13 mouse cellular contexts compared by ENCODE assay signal in the genomic region with DNA sequence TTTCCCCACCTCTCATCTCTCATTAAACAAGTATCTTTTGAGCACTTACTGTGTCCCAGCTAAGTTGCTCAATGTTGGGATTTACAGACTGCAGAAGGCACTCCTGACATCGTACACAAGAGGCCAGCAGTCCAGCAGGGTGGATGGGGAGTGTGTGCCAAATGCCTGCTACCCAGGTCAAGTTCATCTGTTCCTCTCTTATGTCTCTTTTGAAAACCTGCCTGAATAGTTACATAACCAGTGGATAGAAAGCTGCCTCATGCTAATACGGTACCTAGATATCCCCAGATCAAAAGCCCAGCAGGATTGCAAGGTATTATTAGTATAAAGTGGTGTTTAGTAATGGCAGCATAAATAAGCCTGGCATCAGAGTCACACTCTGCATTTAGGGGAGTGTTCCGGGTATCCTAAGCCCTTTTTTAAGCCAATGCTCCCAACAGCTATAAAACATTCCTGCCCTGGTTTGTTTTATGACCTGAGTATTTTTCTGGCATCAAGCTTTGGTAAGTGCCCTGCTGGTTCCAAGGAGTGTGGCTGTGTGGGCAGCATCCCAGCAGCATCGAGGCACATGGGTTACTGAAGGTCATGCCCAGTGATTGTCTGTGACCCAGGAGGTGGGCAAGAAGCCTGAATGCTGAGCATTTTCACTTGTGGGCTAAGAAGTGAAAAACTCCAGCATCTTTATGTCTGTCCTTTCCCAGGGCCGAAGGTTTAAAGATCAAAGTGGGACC. TPM values are rescaled to one million over a fixed set of nuclear protein-coding genes. Genes with fewer than 3 reads are reported as not detected.
DNase-seq lines count a peak whose midpoint lies in the region; ATAC-seq and TF ChIP-seq lines count a peak whose summit lies in the region.
"Had no signal": no experiment of that assay in that cellular context is flagged by ENCODE, and none has a peak within 500 bp of the region (broad histone marks: within the 10 kb centered on the region; RNA-seq: fewer than 3 reads in every experiment).

No protein-coding gene starts in this region.

- H3K27me3 ChIP-seq in kidney, adult 2 months (replicated peaks; ENCODE audit: control insufficient read depth, insufficient read depth, low read length): no peaks in the 10 kb centered on the region
- H3K27me3 ChIP-seq in kidney, embryonic 16.5 days (ENCODE audit: insufficient read depth, low read length): no peaks in the 10 kb centered on the region
- no peaks in the 10 kb centered on the region for H3K27me3 ChIP-seq in midbrain, embryonic 15.5 days (replicated peaks)
- H3K27me3 ChIP-seq: lung, embryonic 15.5 days; Patski had no signal

- H3K27ac ChIP-seq in kidney, adult 2 months (ENCODE audit: insufficient read depth, low read depth, low read length): no peak overlapping the region
- no peak overlapping the region for H3K27ac ChIP-seq in kidney, embryonic 16.5 days (ENCODE audit: low read length)
- H3K27ac ChIP-seq in midbrain, embryonic 15.5 days: no peak overlapping the region
- H3K27ac ChIP-seq: lung, embryonic 15.5 days had no signal

- no peak overlapping the region for H3K4me2 ChIP-seq in kidney, embryonic 16.5 days (replicated peaks; ENCODE audit: low read depth, low read length)
- H3K4me2 ChIP-seq in midbrain, embryonic 15.5 days: no peak overlapping the region
- H3K4me2 ChIP-seq: heart, embryonic 12.5 days; lung, embryonic 15.5 days; midbrain, embryonic 11.5 days had no signal

- peak; percentile 32; the same call in 1 of the 2 replicates for TF ChIP-seq CTCF in kidney, adult 2 months (conservative IDR thresholded peaks at IDR 0.05; ENCODE audit: insufficient read depth, insufficient read length, low read depth, low read length)

- H3K4me3 ChIP-seq in kidney, adult 2 months (ENCODE audit: insufficient read depth, low read depth, low read length): no peak overlapping the region
- H3K4me3 ChIP-seq in kidney, embryonic 16.5 days (ENCODE audit: low read length): no peak overlapping the region
- H3K4me3 ChIP-seq in midbrain, embryonic 15.5 days: no peak overlapping the region
- H3K4me3 ChIP-seq: heart, embryonic 12.5 days; lung, embryonic 15.5 days had no signal

- H3K9ac ChIP-seq in kidney, embryonic 16.5 days (replicated peaks; ENCODE audit: low read length): no peak overlapping the region
- H3K9ac ChIP-seq in midbrain, embryonic 15.5 days: no peak overlapping the region
- H3K9ac ChIP-seq: heart, embryonic 12.5 days; lung, embryonic 15.5 days had no signal

- DNase-seq in kidney, adult 2 months: peak; percentile 65
- peak; percentile 47 for DNase-seq in adrenal gland, postnatal 10 days
- DNase-seq in brain, adult 2 months (ENCODE audit: low read depth, low spot score): peak; percentile 99
- peak; percentile 85 to 88 for DNase-seq in cerebellum, postnatal 25 days
- DNase-seq in right cerebral cortex, adult 18-20 months: no peak
- DNase-seq: layer of hippocampus, postnatal 36 days had no signal

- no peaks in the 10 kb centered on the region for H3K9me3 ChIP-seq in kidney, embryonic 16.5 days (ENCODE audit: low read length)
- no peaks in the 10 kb centered on the region for H3K9me3 ChIP-seq in midbrain, embryonic 15.5 days
- H3K9me3 ChIP-seq: heart, embryonic 12.5 days; lung, embryonic 15.5 days had no signal

- H3K36me3 ChIP-seq in kidney, adult 2 months (ENCODE audit: control insufficient read depth, insufficient read depth, low read length): no peaks in the 10 kb centered on the region
- H3K36me3 ChIP-seq in kidney, embryonic 16.5 days (ENCODE audit: insufficient read depth, low read length): no peaks in the 10 kb centered on the region
- H3K36me3 ChIP-seq in midbrain, embryonic 15.5 days (replicated peaks): no peaks in the 10 kb centered on the region
- H3K36me3 ChIP-seq: heart, embryonic 12.5 days; lung, embryonic 15.5 days had no signal

- no peaks in the 10 kb centered on the region; the same call in 1 of the 2 replicates for H3K4me1 ChIP-seq in kidney, adult 2 months (ENCODE audit: control insufficient read depth, insufficient read depth, low read length)
- H3K4me1 ChIP-seq in kidney, embryonic 16.5 days (ENCODE audit: insufficient read depth, low read length): 0 out of 2 replicates have a peak, but pooled peaks cover 3% of the 10 kb centered on the region
- H3K4me1 ChIP-seq in midbrain, embryonic 15.5 days: 0 out of 2 replicates have a peak, but pooled peaks cover 7% of the 10 kb centered on the region
- H3K4me1 ChIP-seq: lung, embryonic 15.5 days had no signal

- WGBS in kidney, adult 2 months: 41% methylated on average over 5 of the region's 5 CpGs
- WGBS in kidney, embryonic 16.5 days: 41% methylated on average over 5 of the region's 5 CpGs
- 74% methylated on average over 5 of the region's 5 CpGs for WGBS in midbrain, embryonic 15.5 days

- no peak for TF ChIP-seq POLR2A in kidney, adult 2 months (IDR thresholded peaks at IDR 0.05; ENCODE audit: low read depth, low read length)

- ATAC-seq in kidney, embryonic 16.5 days (ENCODE audit: low FRiP score, low TSS enrichment): no peak
- no peak for ATAC-seq in midbrain, embryonic 15.5 days (replicated peaks)
- ATAC-seq: Patski had no signal

RNA-seq across cellular contexts. Expression of a gene that starts 59.1 kb away (rescaled TPM):
- 16.7 and 20.6 TPM in 2 replicates for polyA plus RNA-seq in kidney, adult 2 months (2012; rRNA removed)
- 19.1 and 19.9 TPM in 2 replicates for polyA plus RNA-seq in kidney, embryonic 16.5 days (2015; fragmentation: Nextera tagmentation; extraction: Ambion mirVana)
- total RNA-seq in adrenal gland, postnatal 10 days (2021): 10 to 100 TPM; 13.0 to 16.6 TPM
- polyA plus RNA-seq in midbrain, embryonic 15.5 days (2015; fragmentation: Nextera tagmentation; extraction: Ambion mirVana): 37.1 and 37.9 TPM in 2 replicates
- total RNA-seq: CH12.LX had no signal
